Mouse (Mus musculus) myocyte (in vitro differentiated cells): ENCODE measurements around the gene Myt1l. TPM values are rescaled to one million over a fixed set of nuclear protein-coding genes. Genes with fewer than 3 reads are reported as not detected.

Experiments
- H3K27me3 ChIP-seq: one replicate; pipeline ENCODE4 v1.6.1; 2011; ENCODE audit not compliant: control insufficient read depth, insufficient read depth, insufficient read length
- H3K36me3 ChIP-seq: one replicate; pipeline ENCODE4 v1.6.1; 2011; ENCODE audit not compliant: control insufficient read depth, insufficient read depth
- H3K4me2 ChIP-seq: one replicate; pipeline ENCODE4 v1.6.1; 2011; ENCODE audit warnings: low read depth, control low read depth
- H3K4me3 ChIP-seq: one replicate; pipeline ENCODE4 v1.5.1; 2011; ENCODE audit warnings: mild to moderate bottlenecking, control low read depth, moderate library complexity
- H3K79me2 ChIP-seq: one replicate; pipeline ENCODE4 v1.6.1; 2011; ENCODE audit not compliant: control insufficient read depth, insufficient read depth
- H3ac ChIP-seq: one replicate; pipeline ENCODE4 v1.6.1; 2011; ENCODE audit not compliant: control insufficient read depth, insufficient read length
- CEBPB ChIP-seq: IDR thresholded peaks from 2 replicates; pipeline ENCODE4 v1.6.1; 2011; ENCODE audit warnings: mild to moderate bottlenecking, moderate library complexity; ENCODE audit not compliant: poor library complexity, insufficient read depth, severe bottlenecking
- E2F4 ChIP-seq: IDR thresholded peaks from one replicate; pipeline ENCODE4 v1.6.1; 2011; ENCODE audit warnings: mild to moderate bottlenecking, control low read depth, moderate library complexity; ENCODE audit not compliant: insufficient read depth
- MAX ChIP-seq: IDR thresholded peaks from one replicate; pipeline ENCODE4 v1.6.1; 2011; ENCODE audit warnings: low read depth, mild to moderate bottlenecking, control low read depth
- MYOD1 ChIP-seq, 3 experiments: IDR thresholded peaks; one replicate each; pipeline ENCODE4 v1.6.1; 2011; ENCODE audit warnings: control low read depth in 2 of 3, low read depth in 2 of 3, mild to moderate bottlenecking in 2 of 3, moderate library complexity in 1 of 3; ENCODE audit not compliant: insufficient read length in 2 of 3, control insufficient read depth in 1 of 3
- MYOG ChIP-seq, 3 experiments: IDR thresholded peaks; one replicate each; pipeline ENCODE4 v1.6.1; 2011; ENCODE audit warnings: control low read depth in 2 of 3, low read depth in 2 of 3, mild to moderate bottlenecking in 2 of 3; ENCODE audit not compliant: insufficient read length in 2 of 3, control insufficient read depth in 1 of 3, insufficient read depth in 1 of 3
- POLR2A ChIP-seq: IDR thresholded peaks from one replicate; pipeline ENCODE4 v1.6.1; 2011; ENCODE audit warnings: low read depth, mild to moderate bottlenecking, control low read depth, moderate library complexity; ENCODE audit not compliant: insufficient read length
- POLR2AphosphoS2 ChIP-seq: IDR thresholded peaks from one replicate; pipeline ENCODE4 v1.6.1; 2011; ENCODE audit warnings: low read depth, control low read depth; ENCODE audit not compliant: insufficient read length
- REST ChIP-seq: IDR thresholded peaks from one replicate; pipeline ENCODE4 v1.6.1; 2011; ENCODE audit warnings: mild to moderate bottlenecking, control low read depth, moderate library complexity; ENCODE audit not compliant: insufficient read depth, insufficient read length
- SRF ChIP-seq: IDR thresholded peaks from one replicate; pipeline ENCODE4 v1.6.1; 2011; ENCODE audit warnings: low read depth; ENCODE audit not compliant: control insufficient read depth, insufficient read length
- TCF12 ChIP-seq: IDR thresholded peaks from one replicate; pipeline ENCODE4 v1.6.1; 2011; ENCODE audit warnings: mild to moderate bottlenecking, control low read depth; ENCODE audit not compliant: poor library complexity, insufficient read depth, severe bottlenecking
- TCF3 ChIP-seq: IDR thresholded peaks from one replicate; pipeline ENCODE4 v1.6.1; 2011; ENCODE audit warnings: low read depth, control low read depth; ENCODE audit not compliant: insufficient read length
- USF1 ChIP-seq: IDR thresholded peaks from one replicate; pipeline ENCODE4 v1.6.1; 2011; ENCODE audit warnings: low read depth, mild to moderate bottlenecking, control low read depth, moderate library complexity
- polyA plus RNA-seq: library from polyadenylated mRNA; unstranded; fragments of >200 nt; fragmentation: generic; extraction: Trizol; gene quantifications from one replicate; pipeline ENCODE4 v1.2.1, GENCODE M21; 2012; ENCODE audit warnings: missing spikeins

Gene Myt1l
- polyA plus RNA-seq, 1 experiment: 0.01 TPM

DNA sequence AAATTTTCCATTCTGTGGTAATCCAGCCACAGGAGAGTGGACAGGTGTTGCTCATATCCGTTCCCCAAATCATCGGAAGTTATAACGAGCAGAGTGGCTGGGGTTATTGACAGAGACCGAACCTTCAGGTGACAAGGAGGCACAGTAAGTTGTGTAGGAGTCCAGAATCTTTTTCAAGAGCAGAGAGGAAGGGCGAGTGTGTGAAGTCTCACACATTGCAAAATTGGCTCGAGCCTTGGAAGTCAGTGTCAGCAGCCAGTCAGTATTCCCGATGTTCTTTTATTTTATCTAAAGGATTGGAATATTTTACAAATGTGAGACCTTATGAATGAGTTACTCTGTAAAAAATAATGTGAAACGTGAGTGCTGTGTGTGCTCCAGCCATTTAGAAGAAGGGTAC, 154.8 kb downstream of the Myt1l start:
- no peaks in the 10 kb centered on the region for H3K27me3 ChIP-seq

GRCm38 (mm10) chr12:29686241-29686640, 158.1 kb downstream of the Myt1l start:
- no peaks in the 10 kb centered on the region for H3K36me3 ChIP-seq
- H3K4me3 ChIP-seq: no peak overlapping the region
- H3K27me3 ChIP-seq: no peaks in the 10 kb centered on the region
- H3K4me2 ChIP-seq: no peak overlapping the region
- no peak for TF ChIP-seq POLR2A
- TF ChIP-seq MYOD1 (IDR thresholded peaks at IDR 0.05; ENCODE audit: control insufficient read depth in 1 of 3, insufficient read length in 2 of 3, low read depth in 2 of 3): no peak
- TF ChIP-seq E2F4: no peak
- no peak for TF ChIP-seq USF1
- TF ChIP-seq TCF3: no peak
- TF ChIP-seq SRF: no peak
- no peak for TF ChIP-seq MYOG (IDR thresholded peaks at IDR 0.05; ENCODE audit: control insufficient read depth in 1 of 3, insufficient read depth in 1 of 3, insufficient read length in 2 of 3, low read depth in 2 of 3)
- no peak for TF ChIP-seq REST
- TF ChIP-seq POLR2AphosphoS2: no peak
- no peak for TF ChIP-seq CEBPB
- no peak for TF ChIP-seq MAX
- no peak for TF ChIP-seq TCF12
- no peak overlapping the region for H3ac ChIP-seq
- no peaks in the 10 kb centered on the region for H3K79me2 ChIP-seq

More for the DNA sequence above, 154.8 kb downstream of the Myt1l start:
- Histone ChIP-seq H3K36me3 (no peaks in the 10 kb centered on the region), H3K4me3 (no peak overlapping the region), H3K79me2 (no peaks in the 10 kb centered on the region), H3K4me2 (no peak overlapping the region), H3ac (no peak overlapping the region)
- no peak for TF ChIP-seq E2F4

- H3K4me3 ChIP-seq: no peak overlapping the region
These were observed 163.4 kb downstream of the Myt1l start for GRCm38 (mm10) chr12:29691566-29691965.

DNA sequence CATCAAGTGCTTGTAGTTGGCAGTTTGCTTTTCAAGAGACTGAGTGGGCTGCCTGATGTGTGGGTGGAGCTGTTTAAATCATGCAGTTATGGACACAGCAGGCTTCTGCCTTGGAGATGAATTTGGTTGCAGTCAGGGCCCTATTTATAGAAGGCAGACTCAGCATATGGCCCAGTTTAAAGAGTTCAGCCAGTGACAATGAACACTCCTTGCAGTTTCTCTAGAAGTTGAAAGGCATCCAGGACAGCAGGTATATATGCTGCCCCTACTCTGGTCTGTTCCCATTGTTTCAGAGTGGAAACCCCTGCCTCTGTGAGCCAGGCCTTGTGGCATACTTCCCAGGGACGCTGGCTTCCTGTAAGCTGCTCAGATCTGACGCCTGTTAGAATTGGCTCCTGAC, 167.0 kb downstream of the Myt1l start:
- Histone ChIP-seq H3K79me2 (no peaks in the 10 kb centered on the region), H3K27me3 (no peaks in the 10 kb centered on the region), H3K4me3 (no peak overlapping the region), H3K4me2 (no peak overlapping the region), H3ac (no peak overlapping the region), H3K36me3 (no peaks in the 10 kb centered on the region)
- TF ChIP-seq SRF (no peak), POLR2A (no peak), MYOD1 (IDR thresholded peaks at IDR 0.05; ENCODE audit: control insufficient read depth in 1 of 3, insufficient read length in 2 of 3, low read depth in 2 of 3) (no peak), TCF3 (no peak), USF1 (no peak), REST (no peak), MYOG (IDR thresholded peaks at IDR 0.05; ENCODE audit: control insufficient read depth in 1 of 3, insufficient read depth in 1 of 3, insufficient read length in 2 of 3, low read depth in 2 of 3) (no peak)

More at GRCm38 (mm10) chr12:29691566-29691965, 163.4 kb downstream of the Myt1l start:
- H3ac ChIP-seq: no peak overlapping the region
- no peaks in the 10 kb centered on the region for H3K36me3 ChIP-seq
- TF ChIP-seq POLR2AphosphoS2 (no peak), SRF (no peak), MYOG (IDR thresholded peaks at IDR 0.05; ENCODE audit: control insufficient read depth in 1 of 3, insufficient read depth in 1 of 3, insufficient read length in 2 of 3, low read depth in 2 of 3) (no peak), USF1 (no peak)
- H3K79me2 ChIP-seq: no peaks in the 10 kb centered on the region
- no peaks in the 10 kb centered on the region for H3K27me3 ChIP-seq
- H3K4me2 ChIP-seq: no peak overlapping the region

DNA sequence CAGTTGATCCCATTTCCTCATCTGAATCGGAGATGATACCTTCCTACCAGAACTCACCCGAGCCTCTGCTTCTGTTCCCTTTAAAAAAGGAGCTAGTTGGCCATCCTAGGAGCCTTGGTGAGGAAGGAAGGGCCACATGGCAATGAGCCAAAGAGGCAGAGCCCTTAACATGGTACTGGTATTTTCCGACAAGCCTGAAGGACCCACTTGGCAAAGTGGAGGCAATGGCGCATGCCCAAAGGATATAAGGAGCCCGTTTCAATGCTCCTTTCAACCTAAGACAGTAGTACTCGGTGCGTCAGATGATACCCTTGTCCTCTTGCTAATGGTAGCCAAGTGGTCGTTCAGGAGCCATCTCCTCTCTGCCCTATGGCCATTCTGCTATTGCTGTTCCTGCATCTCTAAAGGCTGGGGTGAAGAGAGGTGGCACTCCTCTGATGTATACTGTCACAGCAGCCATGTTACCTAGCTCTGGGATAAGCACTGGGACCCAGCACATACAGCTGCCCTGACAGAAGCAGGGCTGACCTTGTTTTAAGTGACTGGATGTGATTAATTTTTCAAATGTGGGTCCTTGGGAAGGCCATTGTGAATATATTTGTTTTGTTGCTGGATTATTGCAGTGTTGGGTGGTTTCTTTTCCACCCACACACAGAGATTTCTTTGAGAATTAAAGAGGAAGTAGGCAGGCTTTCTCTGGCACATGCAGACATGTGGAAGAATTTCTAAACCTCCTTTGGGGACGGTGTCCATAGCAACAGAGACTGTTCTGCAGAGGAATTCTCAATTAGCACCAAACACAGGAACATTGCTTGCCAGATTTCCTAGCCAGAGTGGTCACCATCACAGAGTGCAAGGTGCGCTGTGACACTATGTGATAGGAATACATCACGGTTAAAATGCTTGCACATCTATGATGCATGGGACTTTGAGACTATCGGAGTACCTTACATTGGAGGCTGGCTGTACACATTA, 169.6 kb downstream of the Myt1l start:
- Histone ChIP-seq H3K79me2 (no peaks in the 10 kb centered on the region), H3K27me3 (no peaks in the 10 kb centered on the region), H3K4me2 (no peak overlapping the region), H3K36me3 (no peaks in the 10 kb centered on the region), H3K4me3 (no peak overlapping the region), H3ac (no peak overlapping the region)
- TF ChIP-seq CEBPB: no peak
